Mouse (Mus musculus) thymus, adult 18-20 months (tissue): ENCODE measurements at regions not wholly inside any gene's neighbourhood (a gene's known extent, or its start where the extent isn't known, plus 50 kb on each side); places are given as distances from the start of the nearest gene placed in this dataset.

Experiments
- DNase-seq, 2 experiments: peaks; one replicate each; pipeline ENCODE4 v3.0.0; 2022; ENCODE audit warnings: mixed read lengths in 2 of 2

GRCm38 (mm10) chr5:112032036-112032435 lies 220.3 kb downstream of the Cryba4 start:
- DNase-seq: no peak

GRCm38 (mm10) chr5:112035426-112035825 lies 216.9 kb downstream of the Cryba4 start:
- DNase-seq: no peak

- no peak for DNase-seq
These were observed 215.2 kb downstream of the Cryba4 start for GRCm38 (mm10) chr5:112037080-112037479.

GRCm38 (mm10) chr5:112039645-112040372 lies 212.5 kb downstream of the Cryba4 start:
- no peak for DNase-seq

GRCm38 (mm10) chr5:112040678-112041077 lies 211.6 kb downstream of the Cryba4 start:
- no peak for DNase-seq

GRCm38 (mm10) chr5:112041285-112041684 lies 211.0 kb downstream of the Cryba4 start:
- DNase-seq: no peak

GRCm38 (mm10) chr5:112042236-112042635 lies 210.1 kb downstream of the Cryba4 start:
- DNase-seq: no peak

- no peak for DNase-seq
These were observed 202.1 kb downstream of the Cryba4 start for GRCm38 (mm10) chr5:112050046-112050782.

GRCm38 (mm10) chr5:112050906-112051305 lies 201.4 kb downstream of the Cryba4 start:
- DNase-seq: no peak

- no peak for DNase-seq
These were observed 200.5 kb downstream of the Cryba4 start for GRCm38 (mm10) chr5:112051786-112052185.

GRCm38 (mm10) chr5:112053600-112054155 lies 198.6 kb downstream of the Cryba4 start:
- DNase-seq: no peak

- no peak for DNase-seq
These were observed 197.3 kb downstream of the Cryba4 start for GRCm38 (mm10) chr5:112055018-112055417.

GRCm38 (mm10) chr5:112069917-112070316 lies 182.4 kb downstream of the Cryba4 start:
- no peak for DNase-seq

GRCm38 (mm10) chr5:112072456-112072855 lies 179.9 kb downstream of the Cryba4 start:
- no peak for DNase-seq

GRCm38 (mm10) chr5:112077097-112077496 lies 175.2 kb downstream of the Cryba4 start:
- DNase-seq: no peak

GRCm38 (mm10) chr5:112077840-112078600 lies 174.3 kb downstream of the Cryba4 start:
- DNase-seq: peak in 1 of 2 experiments; percentile 4

- DNase-seq: no peak
These were observed 171.3 kb downstream of the Cryba4 start for GRCm38 (mm10) chr5:112081006-112081405.

GRCm38 (mm10) chr5:112091867-112092535 lies 160.3 kb downstream of the Cryba4 start:
- no peak for DNase-seq

GRCm38 (mm10) chr5:112093905-112094571 lies 158.3 kb downstream of the Cryba4 start:
- no peak for DNase-seq

GRCm38 (mm10) chr5:112098469-112099085 lies 153.7 kb downstream of the Cryba4 start:
- DNase-seq: no peak
